Mouse (Mus musculus) midbrain, embryonic 11.5 days (tissue): ENCODE data around the gene Sos1. TPM values are rescaled to one million over a fixed set of nuclear protein-coding genes. Genes with fewer than 3 reads are reported as not detected.

Experiments used
- ATAC-seq: fragments of 200-750 bp; cut with Nextera tagmentation; 2 replicates; pipeline ENCODE4 v1.8.0; 2017; ENCODE audit warnings: moderate TSS enrichment, moderate library complexity; ENCODE audit not compliant: low FRiP score
- DNase-seq: peaks from one replicate; pipeline ENCODE4 v3.0.0; 2015; ENCODE audit warnings: low spot score; ENCODE audit errors: missing footprints
- H3K27ac ChIP-seq: fragments of 300-500 bp; sonication (generic); 2 replicates; pipeline ENCODE4 v1.5.1; 2014; ENCODE audit warnings: low read depth, low read length
- H3K27me3 ChIP-seq: fragments of 300-500 bp; sonication (generic); 2 replicates; pipeline ENCODE4 v1.6.1; 2014; ENCODE audit warnings: mild to moderate bottlenecking, low read length, moderate library complexity, mixed read lengths; ENCODE audit not compliant: control insufficient read depth, insufficient read depth
- H3K36me3 ChIP-seq: fragments of 300-500 bp; sonication (generic); 2 replicates; pipeline ENCODE4 v1.6.1; 2014; ENCODE audit warnings: mild to moderate bottlenecking, low read length, moderate library complexity, mixed read lengths; ENCODE audit not compliant: control insufficient read depth, insufficient read depth
- H3K4me1 ChIP-seq: fragments of 300-500 bp; sonication (generic); 2 replicates; pipeline ENCODE4 v1.6.1; 2014; ENCODE audit warnings: low read length; ENCODE audit not compliant: control insufficient read depth, insufficient read depth
- H3K4me2 ChIP-seq: fragments of 300-500 bp; sonication (generic); 2 replicates; pipeline ENCODE4 v1.6.1; 2014; ENCODE audit warnings: mild to moderate bottlenecking, moderate library complexity
- H3K4me3 ChIP-seq: fragments of 300-500 bp; sonication (generic); 2 replicates; pipeline ENCODE4 v1.5.1; 2014; ENCODE audit warnings: low read depth, low read length
- H3K9ac ChIP-seq: fragments of 300-500 bp; sonication (generic); 2 replicates; pipeline ENCODE4 v1.6.1; 2014; ENCODE audit warnings: low read length
- H3K9me3 ChIP-seq: fragments of 300-500 bp; sonication (generic); 2 replicates; pipeline ENCODE4 v1.6.1; 2016; ENCODE audit warnings: low read length; ENCODE audit not compliant: control insufficient read depth
- WGBS: fragments of 180-500 bp; shearing (Covaris S2); extraction: QIAGEN DNeasy Blood & Tissue Kit; methylation state at CpG from one replicate; pipeline ENCODE4 v1.1.7; 2014; 5-methylcytosine and 5-hydroxymethylcytosine counted together
- polyA plus RNA-seq: library from polyadenylated mRNA; unstranded; fragments of >200 nt; fragmentation: Nextera tagmentation; extraction: Ambion mirVana; gene quantifications from 2 replicates; pipeline ENCODE4 v1.2.1, GENCODE M21; 2014

The Sos1 gene
- polyA plus RNA-seq, 1 experiment from 2014 or later, result 8.9 TPM

DNA sequence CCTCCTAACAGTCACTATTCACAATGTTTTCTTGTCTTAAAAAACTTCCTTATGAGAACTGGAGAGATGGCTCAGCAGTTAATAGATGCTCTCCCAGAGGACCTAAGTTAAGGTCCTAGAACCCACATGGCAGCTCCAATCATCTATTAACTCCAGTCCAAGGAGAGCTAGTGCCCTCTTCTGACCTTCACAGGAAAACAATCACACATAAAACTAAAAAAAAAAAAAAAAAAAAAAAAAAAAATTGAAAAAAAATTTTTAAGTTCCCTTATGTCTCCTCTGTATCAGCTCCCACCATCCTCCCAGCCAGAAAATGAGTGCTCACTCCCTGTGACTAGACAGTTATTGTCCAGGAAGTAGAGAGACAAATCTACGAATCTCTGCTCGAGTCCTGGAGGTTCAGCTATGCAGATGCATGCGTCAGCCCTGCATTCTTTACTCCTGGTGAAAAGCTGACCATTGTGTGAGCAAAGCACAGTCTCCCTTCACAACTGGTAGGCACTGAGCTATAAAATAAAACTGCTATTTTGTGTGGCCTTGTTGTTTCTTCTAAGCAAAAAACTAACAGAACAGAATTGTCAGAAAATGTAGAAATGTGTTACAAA, 29.7 kb downstream of the Sos1 start:
- 50% methylated on average over 3 of the region's 3 CpGs for WGBS

DNA sequence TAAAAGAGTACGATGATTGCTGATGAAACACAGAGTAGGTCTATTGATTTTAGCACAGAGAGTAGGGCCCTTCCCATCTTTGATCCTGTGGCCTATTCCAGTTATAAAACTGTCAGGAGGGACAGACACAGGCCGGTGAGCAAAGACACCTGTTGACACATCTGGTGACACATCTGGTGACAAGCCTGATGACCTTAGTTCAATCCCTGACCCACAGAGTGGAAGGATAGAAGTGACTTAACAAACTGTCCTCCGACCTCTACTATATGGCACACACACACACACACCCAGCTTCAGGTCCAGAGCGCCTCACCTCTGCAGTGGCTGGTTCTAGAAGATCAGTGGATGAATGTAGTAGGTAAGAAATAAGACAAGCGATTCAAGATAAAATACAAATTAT, 33.8 kb downstream of the Sos1 start:
- WGBS, result 95% methylated on average over 5 of the region's 5 CpGs
- H3K27ac ChIP-seq, result no peak overlapping the region
- ATAC-seq (no peak), DNase-seq (no peak)
- H3K4me2 ChIP-seq, result no peak overlapping the region
- H3K9ac ChIP-seq, result no peak overlapping the region
- H3K36me3 ChIP-seq, result peaks cover 4% of the 10 kb centered on the region
- no peak overlapping the region for H3K4me3 ChIP-seq
- H3K9me3 ChIP-seq, result no peaks in the 10 kb centered on the region
- H3K27me3 ChIP-seq, result no peaks in the 10 kb centered on the region
- peaks cover 1% of the 10 kb centered on the region; the same call in 1 of the 2 replicates for H3K4me1 ChIP-seq

More for the DNA sequence above, 29.7 kb downstream of the Sos1 start:
- no peaks in the 10 kb centered on the region for H3K4me1 ChIP-seq
- H3K9ac ChIP-seq, result no peak overlapping the region
- H3K27ac ChIP-seq, result no peak overlapping the region
- H3K9me3 ChIP-seq, result no peaks in the 10 kb centered on the region
- H3K4me3 ChIP-seq, result no peak overlapping the region
- H3K4me2 ChIP-seq, result no peak overlapping the region
- H3K27me3 ChIP-seq, result no peaks in the 10 kb centered on the region
- no peak for DNase-seq
- H3K36me3 ChIP-seq, result 0 out of 2 replicates have a peak, but pooled peaks cover 2% of the 10 kb centered on the region
- no peak for ATAC-seq

DNA sequence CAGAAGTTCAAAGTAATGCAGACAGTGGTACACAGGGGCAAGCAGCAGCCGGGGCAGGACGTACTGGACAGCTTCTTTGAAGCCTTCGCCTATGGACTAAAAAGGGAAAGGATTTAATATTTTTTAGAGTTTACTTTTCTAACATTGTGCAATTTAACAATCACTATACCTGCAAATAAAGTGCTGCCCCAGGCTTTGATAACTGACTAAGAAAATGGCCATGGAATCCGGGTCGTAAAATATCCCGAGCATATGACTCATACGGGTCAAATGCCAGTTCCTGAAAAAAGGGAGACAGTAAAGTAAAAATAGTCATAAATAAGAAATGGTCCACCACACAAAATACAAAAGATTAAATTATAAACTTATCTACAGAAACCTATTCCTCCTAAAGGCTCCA, 34.8 kb downstream of the Sos1 start:
- 96% methylated on average over 7 of the region's 7 CpGs for WGBS
- no peaks in the 10 kb centered on the region for H3K27me3 ChIP-seq
- no peak for DNase-seq
- H3K36me3 ChIP-seq, result peaks cover 4% of the 10 kb centered on the region
- no peak overlapping the region for H3K4me2 ChIP-seq
- no peaks in the 10 kb centered on the region for H3K9me3 ChIP-seq
- H3K4me1 ChIP-seq, result peaks cover 3% of the 10 kb centered on the region; the same call in 1 of the 2 replicates
- H3K4me3 ChIP-seq, result no peak overlapping the region
- no peak overlapping the region for H3K27ac ChIP-seq
- no peak overlapping the region for H3K9ac ChIP-seq
- no peak for ATAC-seq

DNA sequence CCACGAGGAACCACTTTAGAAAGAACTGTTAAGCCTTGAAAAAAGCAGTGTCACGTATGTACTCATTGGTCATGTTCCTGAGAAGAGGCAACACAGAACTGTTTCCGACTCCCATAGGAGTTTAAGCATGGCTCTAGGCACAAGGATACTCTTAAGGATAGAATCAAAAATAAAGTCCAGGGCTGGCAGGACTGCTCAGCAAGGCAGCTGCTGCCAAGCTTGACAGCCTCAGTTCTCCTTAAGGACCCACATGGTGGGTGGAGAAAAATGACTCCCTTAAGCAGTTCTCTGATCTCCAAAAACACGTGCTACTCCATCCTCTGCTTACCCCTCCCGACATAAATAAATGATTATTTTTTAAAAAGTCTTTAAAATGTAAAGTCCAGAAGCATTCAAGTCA, 44.6 kb downstream of the Sos1 start:
- 91% methylated on average over 5 of the region's 5 CpGs for WGBS
- Histone ChIP-seq H3K9me3 (no peaks in the 10 kb centered on the region), H3K27ac (no peak overlapping the region), H3K4me3 (no peak overlapping the region), H3K36me3 (peaks cover 11% of the 10 kb centered on the region; the same call in 1 of the 2 replicates), H3K27me3 (no peaks in the 10 kb centered on the region), H3K9ac (no peak overlapping the region), H3K4me1 (no peaks in the 10 kb centered on the region), H3K4me2 (no peak overlapping the region)
- ATAC-seq, result no peak
- no peak for DNase-seq

DNA sequence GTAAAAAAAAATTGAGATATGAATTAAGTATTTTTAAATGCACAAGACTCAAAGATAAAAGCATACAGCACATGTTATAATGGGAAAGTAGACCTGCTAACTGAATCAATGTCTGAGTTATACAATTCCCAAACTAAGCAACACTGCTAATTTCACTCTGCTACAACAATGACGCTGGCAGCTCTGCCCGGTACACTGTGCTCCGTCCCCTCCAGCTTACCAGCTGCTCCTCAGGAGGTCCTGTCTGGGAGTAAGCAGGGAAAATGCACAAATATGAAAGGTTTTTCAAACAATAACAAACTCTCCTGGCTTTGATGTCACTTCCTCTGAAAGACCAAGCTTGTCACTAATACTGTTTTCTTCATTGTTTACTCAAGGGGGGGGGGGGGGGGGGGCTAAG, 45.8 kb downstream of the Sos1 start:
- Histone ChIP-seq H3K4me3 (no peak overlapping the region), H3K27ac (no peak overlapping the region), H3K27me3 (no peaks in the 10 kb centered on the region), H3K36me3 (peaks cover 11% of the 10 kb centered on the region; the same call in 1 of the 2 replicates), H3K9me3 (no peaks in the 10 kb centered on the region), H3K9ac (no peak overlapping the region), H3K4me2 (no peak overlapping the region), H3K4me1 (no peaks in the 10 kb centered on the region)
- DNase-seq, result no peak
- WGBS, result 83% methylated on average over 3 of the region's 3 CpGs
- no peak for ATAC-seq

DNA sequence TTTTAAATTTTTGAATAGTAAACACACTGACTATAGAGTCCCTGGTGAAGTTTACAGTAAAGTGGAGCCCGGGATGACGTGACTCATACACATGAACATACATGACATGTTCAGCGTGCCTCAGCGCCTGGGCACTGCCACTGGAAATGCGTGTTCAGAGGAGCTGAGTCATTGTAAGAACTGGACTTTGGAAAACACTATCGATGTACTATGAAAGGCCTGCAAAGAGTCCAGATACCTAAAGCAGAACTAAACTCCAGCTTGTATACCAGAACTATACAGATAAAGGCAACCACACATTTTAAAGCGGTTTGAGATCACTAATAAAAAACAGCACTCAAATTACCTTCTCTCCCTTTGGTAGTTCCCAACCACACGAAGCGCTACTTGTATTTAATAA, 48.3 kb downstream of the Sos1 start:
- 95% methylated on average over 9 of the region's 9 CpGs for WGBS

DNA sequence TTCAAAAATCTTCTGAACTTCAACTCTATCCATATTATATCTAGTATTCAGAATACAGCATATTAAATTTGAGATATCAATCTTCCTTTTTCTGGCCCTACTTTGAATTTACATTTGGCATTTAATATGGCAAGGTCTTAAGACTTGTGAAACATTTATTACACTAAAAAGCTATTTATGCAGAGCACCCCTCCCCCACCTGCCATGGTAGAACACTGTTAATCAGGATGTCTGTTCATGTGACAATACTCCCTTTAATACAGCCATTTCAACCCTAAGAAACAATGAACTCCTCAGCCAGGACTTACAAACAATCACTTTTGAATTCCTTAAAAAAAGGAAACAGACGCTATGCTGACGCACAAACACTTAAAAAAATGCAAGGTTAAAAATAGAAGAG, 52.3 kb downstream of the Sos1 start:
- no peak overlapping the region for H3K27ac ChIP-seq
- no peak overlapping the region for H3K9ac ChIP-seq
- H3K4me3 ChIP-seq, result no peak overlapping the region
- no peak for ATAC-seq
- whole genome bisulfite sequencing, result 85% methylated on average over 2 of the region's 2 CpGs
- DNase-seq, result no peak
- no peaks in the 10 kb centered on the region for H3K4me1 ChIP-seq
- peaks cover under 1% of the 10 kb centered on the region; the same call in 1 of the 2 replicates for H3K36me3 ChIP-seq
- no peak overlapping the region for H3K4me2 ChIP-seq
- no peaks in the 10 kb centered on the region for H3K9me3 ChIP-seq
- no peaks in the 10 kb centered on the region for H3K27me3 ChIP-seq

More for the DNA sequence above, 48.3 kb downstream of the Sos1 start:
- Histone ChIP-seq H3K27ac (no peak overlapping the region), H3K4me1 (no peaks in the 10 kb centered on the region), H3K36me3 (peaks cover 8% of the 10 kb centered on the region; the same call in 1 of the 2 replicates), H3K4me3 (no peak overlapping the region), H3K4me2 (no peak overlapping the region), H3K9me3 (no peaks in the 10 kb centered on the region), H3K27me3 (no peaks in the 10 kb centered on the region), H3K9ac (no peak overlapping the region)
- DNase-seq (no peak), ATAC-seq (no peak)

DNA sequence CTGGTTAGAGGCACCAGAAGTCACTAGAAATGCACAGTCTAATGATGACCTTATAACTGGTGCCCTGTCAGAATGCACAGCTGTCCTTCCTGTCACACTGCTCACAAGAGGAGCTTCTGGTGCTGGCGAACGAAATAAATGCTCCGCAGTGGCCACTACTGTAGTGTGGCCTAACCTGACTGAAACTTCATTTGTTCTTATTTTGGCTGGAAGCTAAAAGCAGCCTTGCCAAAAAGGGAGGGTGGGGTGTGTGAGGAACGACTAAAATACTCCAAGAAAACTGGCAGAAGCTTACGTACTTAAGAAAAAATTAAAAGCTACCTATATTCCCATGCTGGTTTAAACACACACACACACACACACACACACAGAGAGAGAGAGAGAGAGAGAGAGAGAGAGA, 53.4 kb downstream of the Sos1 start:
- no peak overlapping the region for H3K27ac ChIP-seq
- 91% methylated on average over 5 of the region's 5 CpGs for WGBS
- DNase-seq (no peak), ATAC-seq (no peak)
- no peak overlapping the region for H3K9ac ChIP-seq
- no peaks in the 10 kb centered on the region for H3K4me1 ChIP-seq
- no peaks in the 10 kb centered on the region for H3K9me3 ChIP-seq
- no peak overlapping the region for H3K4me3 ChIP-seq
- no peaks in the 10 kb centered on the region for H3K27me3 ChIP-seq
- H3K4me2 ChIP-seq, result no peak overlapping the region
- H3K36me3 ChIP-seq, result peaks cover 10% of the 10 kb centered on the region

DNA sequence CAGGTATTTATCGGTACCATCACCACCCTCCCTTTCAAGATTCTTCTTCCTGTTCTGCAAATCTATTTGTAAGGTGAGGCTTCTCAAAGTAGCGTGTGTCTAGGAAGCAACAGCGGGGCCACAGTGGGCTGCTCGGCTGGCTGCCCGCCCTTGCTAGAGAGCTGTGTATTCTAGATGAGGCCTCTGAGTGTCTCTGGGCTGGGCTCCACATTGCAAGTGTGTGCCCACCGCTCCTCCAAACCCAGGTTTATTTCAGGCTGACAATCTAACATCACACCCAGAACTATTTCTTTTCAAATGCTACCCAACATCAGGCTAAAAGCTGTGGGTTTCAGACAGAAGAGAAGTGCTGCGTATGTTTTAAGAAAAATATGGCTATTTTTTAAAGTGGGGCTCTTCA, 54.1 kb downstream of the Sos1 start:
- no peak overlapping the region for H3K27ac ChIP-seq
- no peaks in the 10 kb centered on the region for H3K27me3 ChIP-seq
- no peak overlapping the region for H3K9ac ChIP-seq
- WGBS, result 92% methylated on average over 7 of the region's 7 CpGs
- no peaks in the 10 kb centered on the region for H3K9me3 ChIP-seq
- DNase-seq (no peak), ATAC-seq (no peak)
- no peak overlapping the region for H3K4me3 ChIP-seq
- H3K4me1 ChIP-seq, result no peaks in the 10 kb centered on the region
- no peak overlapping the region for H3K4me2 ChIP-seq
- peaks cover 10% of the 10 kb centered on the region for H3K36me3 ChIP-seq
